Mouse (Mus musculus) C2C12 (cell line): ENCODE measurements at regions not wholly inside any gene's neighbourhood (a gene's known extent, or its start where the extent isn't known, plus 50 kb on each side); places are given as distances from the start of the nearest gene placed in this dataset.

Source experiments
- H3K27me3 ChIP-seq: one replicate; pipeline ENCODE4 v1.6.1; 2011; ENCODE audit not compliant: control insufficient read depth, insufficient read depth, insufficient read length
- H3K36me3 ChIP-seq: one replicate; pipeline ENCODE4 v1.6.1; 2011; ENCODE audit not compliant: control insufficient read depth, insufficient read depth
- H3K4me3 ChIP-seq: one replicate; pipeline ENCODE4 v1.5.1; 2011; ENCODE audit warnings: mild to moderate bottlenecking, control low read depth; ENCODE audit not compliant: poor library complexity, insufficient read depth, severe bottlenecking
- H3K79me2 ChIP-seq: one replicate; pipeline ENCODE4 v1.6.1; 2011; ENCODE audit not compliant: control insufficient read depth, insufficient read depth
- H3K79me3 ChIP-seq: one replicate; pipeline ENCODE4 v1.6.1; 2011; ENCODE audit warnings: low read depth, control low read depth
- H3ac ChIP-seq: one replicate; pipeline ENCODE3; 2011; ENCODE audit warnings: low read depth; ENCODE audit not compliant: control insufficient read depth, insufficient read length
- CEBPB ChIP-seq: IDR thresholded peaks from one replicate; pipeline ENCODE4 v1.6.1; 2011; ENCODE audit warnings: low read depth, mild to moderate bottlenecking, control low read depth, moderate library complexity
- CTCF ChIP-seq: IDR thresholded peaks from one replicate; pipeline ENCODE4 v1.5.1; 2011; ENCODE audit not compliant: control insufficient read depth, insufficient read depth, insufficient read length
- FOSL1 ChIP-seq: IDR thresholded peaks from one replicate; pipeline ENCODE4 v1.8.0; 2011; ENCODE audit warnings: mild to moderate bottlenecking, low read length; ENCODE audit not compliant: poor library complexity, insufficient read depth, severe bottlenecking
- MAX ChIP-seq: IDR thresholded peaks from one replicate; pipeline ENCODE4 v1.6.1; 2011; ENCODE audit warnings: mild to moderate bottlenecking, control low read depth
- MYOD1 ChIP-seq: IDR thresholded peaks from one replicate; pipeline ENCODE4 v1.6.1; 2011; ENCODE audit warnings: low read depth; ENCODE audit not compliant: control insufficient read depth, insufficient read length
- MYOG ChIP-seq: IDR thresholded peaks from one replicate; pipeline ENCODE4 v1.6.1; 2011; ENCODE audit not compliant: control insufficient read depth, insufficient read length; ENCODE audit errors: extremely low read depth
- USF1 ChIP-seq: IDR thresholded peaks from one replicate; pipeline ENCODE4 v1.6.1; 2011; ENCODE audit warnings: low read depth, mild to moderate bottlenecking, control low read depth, moderate library complexity

DNA sequence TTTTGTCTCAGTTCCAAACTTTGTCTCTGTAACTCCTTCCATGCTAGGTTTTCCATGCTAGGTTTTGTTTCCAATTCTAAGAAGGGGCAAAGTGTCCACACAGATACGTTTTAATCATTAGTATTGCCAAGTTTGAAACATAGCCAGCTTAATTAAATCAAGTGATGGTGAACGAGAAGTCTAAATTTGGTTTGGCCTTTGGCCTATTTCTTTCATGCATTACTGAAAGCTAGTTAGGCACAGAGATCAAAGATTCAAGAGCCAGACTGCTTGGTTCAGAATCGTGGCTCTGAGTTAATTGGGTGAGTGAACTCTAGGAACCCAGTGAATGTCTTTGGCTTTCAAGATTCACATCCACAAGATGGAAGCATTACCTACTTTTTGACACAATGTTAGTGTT, 1414.8 kb downstream of the Slc22a22 start:
- Histone ChIP-seq H3K79me2 (no peaks in the 10 kb centered on the region), H3ac (no peak overlapping the region), H3K4me3 (no peak overlapping the region), H3K79me3 (no peaks in the 10 kb centered on the region), H3K36me3 (no peaks in the 10 kb centered on the region), H3K27me3 (no peaks in the 10 kb centered on the region)
- TF ChIP-seq USF1 (no peak), FOSL1 (no peak), CEBPB (no peak), MYOG (no peak), MAX (no peak), MYOD1 (no peak)

DNA sequence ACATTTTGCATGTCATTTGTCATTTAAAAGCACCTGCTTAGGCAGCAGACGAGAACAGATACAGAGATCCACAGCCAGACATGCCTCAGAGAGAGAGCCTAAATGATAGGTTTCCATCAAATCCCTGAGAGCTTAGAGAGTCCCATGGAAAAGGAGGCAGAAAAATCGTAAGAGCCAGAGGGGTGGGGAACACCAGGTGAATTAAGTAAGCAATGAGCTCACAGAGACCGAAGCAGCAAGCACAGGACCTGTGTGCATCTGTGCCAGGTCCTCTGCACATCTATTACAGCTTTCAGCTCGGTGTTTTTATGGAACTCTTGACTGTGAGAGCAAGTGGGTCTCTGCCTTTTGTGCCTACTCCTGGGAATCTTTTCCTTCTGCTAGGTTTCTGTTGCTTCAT, 1416.1 kb downstream of the Slc22a22 start:
- Histone ChIP-seq H3K27me3 (no peaks in the 10 kb centered on the region), H3K79me3 (no peaks in the 10 kb centered on the region), H3K36me3 (no peaks in the 10 kb centered on the region), H3ac (no peak overlapping the region), H3K4me3 (no peak overlapping the region), H3K79me2 (no peaks in the 10 kb centered on the region)
- no peak for TF ChIP-seq MYOD1
- TF ChIP-seq FOSL1: no peak
- TF ChIP-seq MYOG: no peak
- TF ChIP-seq MAX: no peak
- no peak for TF ChIP-seq CEBPB
- TF ChIP-seq CTCF: no peak

DNA sequence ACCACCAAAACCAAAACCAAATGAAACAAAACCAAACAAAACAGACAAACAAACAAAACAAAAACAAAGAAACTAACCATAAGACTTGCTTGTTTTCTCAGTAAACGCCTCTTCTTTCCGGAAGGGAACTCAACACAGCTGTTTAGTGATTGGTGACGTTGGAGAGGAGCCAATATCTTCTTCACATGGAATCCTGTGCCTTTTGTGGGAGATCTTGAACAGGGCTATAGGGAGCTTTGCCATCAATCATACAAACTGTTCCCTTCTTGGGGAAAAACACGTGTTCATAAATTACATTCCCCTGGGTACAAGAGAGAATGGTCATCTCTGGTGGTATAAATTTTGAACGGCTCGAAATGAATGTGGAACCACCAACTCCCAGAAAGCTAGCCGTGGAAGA, 1426.7 kb downstream of the Slc22a22 start:
- Histone ChIP-seq H3K79me2 (no peaks in the 10 kb centered on the region), H3ac (no peak overlapping the region), H3K27me3 (no peaks in the 10 kb centered on the region), H3K79me3 (no peaks in the 10 kb centered on the region), H3K36me3 (no peaks in the 10 kb centered on the region), H3K4me3 (no peak overlapping the region)
- TF ChIP-seq FOSL1 (no peak), MAX (no peak), USF1 (no peak), CEBPB (no peak), MYOG (no peak), CTCF (no peak), MYOD1 (no peak)

DNA sequence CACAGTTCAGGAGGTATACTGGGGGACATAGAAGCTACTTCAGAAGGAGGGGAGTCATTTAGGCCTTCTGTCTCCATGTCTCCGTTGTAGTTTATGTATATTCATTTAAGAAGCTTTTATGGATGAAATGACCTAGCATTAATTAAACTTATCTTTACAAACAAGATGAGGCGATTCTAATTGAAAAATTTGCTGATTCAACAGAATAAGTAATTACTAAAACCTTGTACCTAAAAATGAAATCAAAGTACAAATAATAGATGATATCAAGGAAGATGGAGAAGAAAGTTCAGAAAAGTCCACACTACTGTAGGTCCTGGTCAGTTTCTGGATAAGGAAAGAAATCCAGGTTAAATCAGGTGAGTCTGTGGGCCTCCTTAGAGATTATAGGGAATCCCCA, 1429.6 kb downstream of the Slc22a22 start:
- Histone ChIP-seq H3K36me3 (no peaks in the 10 kb centered on the region), H3K4me3 (no peak overlapping the region), H3K79me2 (no peaks in the 10 kb centered on the region), H3K27me3 (no peaks in the 10 kb centered on the region), H3ac (no peak overlapping the region), H3K79me3 (no peaks in the 10 kb centered on the region)
- TF ChIP-seq CEBPB (no peak), MYOD1 (no peak), MYOG (no peak), USF1 (no peak), MAX (no peak)

DNA sequence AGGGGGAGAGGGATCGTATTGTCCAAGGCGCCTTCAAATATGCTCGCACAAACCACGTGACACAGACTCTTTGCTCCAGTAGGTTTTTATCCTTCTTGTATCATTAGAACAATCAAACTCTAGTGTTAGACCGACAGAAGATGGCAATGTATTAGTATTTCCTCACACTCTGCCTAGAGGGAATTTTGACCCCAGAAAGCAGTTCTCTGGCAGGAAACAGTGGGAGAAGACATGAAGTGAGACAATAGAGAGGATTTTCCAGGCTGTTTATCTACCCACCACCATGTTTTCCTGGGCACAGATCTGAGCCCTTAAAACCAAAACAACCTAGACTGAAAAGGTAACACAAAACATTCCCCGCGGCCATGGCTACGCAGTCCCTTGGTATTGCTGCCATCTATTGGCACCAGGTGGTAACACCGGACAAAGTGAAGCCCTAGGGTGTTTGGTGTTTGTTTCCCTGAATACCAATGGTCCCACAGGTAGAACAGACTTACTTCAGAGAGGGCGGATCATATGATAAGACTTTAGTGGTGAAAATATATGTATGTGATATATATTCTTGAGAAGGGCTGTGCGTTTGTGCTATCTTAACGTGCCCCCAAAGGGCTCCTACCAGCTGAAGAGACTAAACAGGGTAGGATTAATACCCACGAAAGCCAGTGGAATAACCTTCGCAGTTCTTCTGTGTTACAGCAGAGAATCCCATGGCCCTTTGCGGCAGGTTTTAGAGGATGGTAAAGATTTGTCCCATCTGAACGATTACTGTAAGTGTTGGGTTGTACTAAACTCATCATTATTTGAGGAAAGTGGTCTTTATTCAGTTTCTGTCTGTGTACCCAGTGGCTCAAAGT, 1430.5 kb downstream of the Slc22a22 start:
- H3K79me2 ChIP-seq: no peaks in the 10 kb centered on the region
- H3K4me3 ChIP-seq: no peak overlapping the region
- no peaks in the 10 kb centered on the region for H3K36me3 ChIP-seq
- no peak overlapping the region for H3ac ChIP-seq
- TF ChIP-seq MAX: peak; percentile 46
- peak; percentile 90 for TF ChIP-seq CTCF
- no peak for TF ChIP-seq MYOG
- peak; percentile 36 for TF ChIP-seq MYOD1
- no peak for TF ChIP-seq CEBPB
- no peak for TF ChIP-seq FOSL1
- no peak for TF ChIP-seq USF1
- H3K79me3 ChIP-seq: no peaks in the 10 kb centered on the region
- H3K27me3 ChIP-seq: no peaks in the 10 kb centered on the region
